Mouse (Mus musculus): ENCODE measurements around the gene Mynn.

Gene Mynn

GRCm38 (mm10) chr3:30646761-30647160, 44.9 kb downstream of the Mynn start:
- no peak for DNase-seq

GRCm38 (mm10) chr3:30647440-30648090, 45.7 kb downstream of the Mynn start, which contains the start of gene Lrrc34:
TSS of gene Lrrc34 (minus strand) at chr3:30647869.
- DNase-seq, result peak; percentile 5

- DNase-seq, result no peak
These were observed 46.6 kb downstream of the Mynn start for GRCm38 (mm10) chr3:30648466-30648865.

GRCm38 (mm10) chr3:30650062-30650841, 48.4 kb downstream of the Mynn start:
- DNase-seq, result peak; percentile 9

- DNase-seq, result no peak
These were observed 54.1 kb downstream of the Mynn start for GRCm38 (mm10) chr3:30655937-30656336.

GRCm38 (mm10) chr3:30658486-30658885, 56.6 kb downstream of the Mynn start:
- no peak for DNase-seq

Data from thymus, postnatal 14 days (tissue).